Mouse (Mus musculus) erythroid progenitor cell, adult 5-6 weeks (primary cell): ENCODE measurements around the gene Slc5a5. TPM values are rescaled to one million over a fixed set of nuclear protein-coding genes. Genes with fewer than 3 reads are reported as not detected.
A peak's percentile ranks its signal among the peaks of the same experiment; 100 is the strongest.

Source experiments
- ATAC-seq: replicated peaks from 2 replicates; pipeline ENCODE4 v1.8.0; 2016; ENCODE audit warnings: moderate number of reproducible peaks, mild to moderate bottlenecking, moderate TSS enrichment, inconsistent platforms; ENCODE audit not compliant: poor library complexity, low FRiP score, severe bottlenecking
- total RNA-seq, 2 experiments: library from RNA; stranded (forward) in 1 of 2; stranded (reverse) in 1 of 2; fragments of 150-400 nt in 1 of 2; fragments of 186-747, 209-891 nt in 1 of 2; gene quantifications; 2 replicates each; pipeline versions ENCODE4 v1.2.3 to v1.2.4; 2015 to 2017; ENCODE audit warnings: low replicate concordance in 2 of 2

Slc5a5 gene
- total RNA-seq, 2 experiments from 2014 or later, result not detected

- ATAC-seq, result peak; percentile 35
Observed at GRCm38 (mm10) chr8:70841147-70842072, 51.1 kb downstream of the Slc5a5 start.

DNA sequence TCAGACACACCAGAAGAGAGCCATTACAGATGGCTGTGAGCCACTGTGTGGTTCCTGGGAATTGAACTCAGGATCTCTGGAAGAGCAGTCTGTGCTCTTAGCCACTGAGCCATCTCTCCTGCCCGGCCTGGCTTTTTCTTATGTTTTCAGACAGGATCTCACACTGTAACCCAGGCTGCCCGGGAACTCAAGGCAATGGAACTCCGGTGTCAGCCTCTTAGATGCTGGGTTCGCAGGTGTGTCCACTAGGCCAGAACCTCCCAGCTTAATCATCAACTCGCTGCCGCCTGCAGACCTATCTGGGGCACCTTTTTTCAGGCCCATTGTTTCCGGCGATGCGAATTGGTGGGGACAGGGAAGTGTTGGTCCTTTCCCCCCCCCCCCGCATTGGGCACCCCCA lies 52.0 kb downstream of the Slc5a5 start:
- no peak for ATAC-seq

DNA sequence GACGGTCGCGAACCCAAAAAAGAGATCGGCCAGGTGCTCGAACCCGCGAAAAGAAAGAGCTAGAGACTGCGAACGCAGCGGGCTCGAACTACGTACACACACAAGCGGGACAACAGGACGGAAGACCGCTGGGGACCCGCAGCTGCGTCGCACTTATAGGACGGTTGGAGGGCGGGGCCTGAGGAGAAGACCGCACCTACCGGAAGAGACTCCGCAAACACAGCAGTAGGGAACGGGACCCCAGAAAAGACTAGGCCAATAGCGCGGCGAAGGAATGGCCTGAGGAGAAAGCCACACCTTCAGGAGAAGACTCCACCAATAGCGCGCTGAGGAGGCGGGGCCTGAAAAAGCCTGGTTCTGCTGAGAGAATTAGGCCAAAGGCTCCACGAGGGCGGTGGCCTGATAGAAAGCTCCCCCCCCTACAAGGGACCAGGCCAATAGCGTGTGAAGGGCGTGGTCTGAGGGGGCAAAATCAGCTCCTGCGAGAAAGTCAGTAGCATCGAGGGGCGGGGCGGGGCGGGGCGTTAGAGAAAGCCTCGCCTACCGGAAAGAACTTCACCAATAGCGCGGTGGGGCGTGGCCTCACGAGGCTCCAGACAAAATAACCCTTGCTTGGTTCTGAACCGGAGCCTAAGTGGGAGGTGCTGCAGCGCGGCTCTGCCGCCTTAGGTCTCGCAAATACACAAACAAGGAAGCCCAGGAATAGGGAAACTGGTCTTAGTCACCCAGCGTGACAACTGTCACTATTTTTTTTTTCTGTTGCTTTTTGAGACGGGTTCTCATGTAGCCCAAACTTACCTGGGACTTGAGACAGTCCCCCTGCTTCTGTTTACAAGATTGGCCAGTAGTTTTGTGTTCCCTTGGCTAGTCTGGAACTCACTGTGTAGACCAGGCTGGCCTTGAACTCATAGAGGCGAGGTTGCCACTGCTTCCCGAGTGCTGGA lies 52.9 kb downstream of the Slc5a5 start, which contains the start of gene Arrdc2:
Arrdc2 (minus strand) TSS at position 313 of the 944 bp plus-strand sequence.
- ATAC-seq, result peak; percentile 67

DNA sequence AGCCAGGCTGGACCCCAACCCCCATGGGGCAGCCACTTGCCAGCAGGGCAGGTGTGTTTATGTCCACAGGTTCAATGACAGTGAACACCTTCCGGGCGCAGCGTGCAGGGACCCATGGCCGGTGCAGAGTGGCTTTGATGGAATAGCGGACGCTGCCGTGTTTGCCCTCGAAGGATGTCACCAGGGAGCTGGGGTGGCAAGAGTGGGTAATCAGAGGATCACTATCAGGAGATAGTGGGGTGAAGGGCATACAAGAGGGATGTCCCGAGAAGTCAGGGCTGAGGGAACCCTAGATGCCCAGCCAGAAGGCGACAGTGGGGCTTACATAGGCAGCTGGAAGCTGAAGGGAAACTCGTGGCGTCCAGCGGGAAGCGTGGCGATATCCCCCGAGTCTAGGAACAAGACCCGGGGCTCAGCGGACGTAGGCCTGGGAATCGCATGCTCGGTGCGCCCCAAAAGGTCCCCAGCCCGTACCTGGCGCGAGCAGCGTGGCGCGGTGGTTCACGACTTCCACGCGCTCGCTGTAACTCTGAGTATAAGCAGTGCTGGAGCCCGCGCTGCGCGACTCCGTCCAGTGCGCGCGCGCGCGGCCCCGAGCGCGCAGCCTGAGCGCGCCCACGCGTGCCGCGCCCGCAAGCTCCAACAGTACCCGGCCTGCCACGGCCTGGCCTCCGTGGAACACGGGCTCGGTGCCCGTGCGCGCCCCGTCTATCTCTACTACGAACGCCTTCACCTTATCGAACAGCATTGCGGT lies 53.7 kb downstream of the Slc5a5 start:
- ATAC-seq, result peak; percentile 5; the same call in 1 of the 2 replicates

DNA sequence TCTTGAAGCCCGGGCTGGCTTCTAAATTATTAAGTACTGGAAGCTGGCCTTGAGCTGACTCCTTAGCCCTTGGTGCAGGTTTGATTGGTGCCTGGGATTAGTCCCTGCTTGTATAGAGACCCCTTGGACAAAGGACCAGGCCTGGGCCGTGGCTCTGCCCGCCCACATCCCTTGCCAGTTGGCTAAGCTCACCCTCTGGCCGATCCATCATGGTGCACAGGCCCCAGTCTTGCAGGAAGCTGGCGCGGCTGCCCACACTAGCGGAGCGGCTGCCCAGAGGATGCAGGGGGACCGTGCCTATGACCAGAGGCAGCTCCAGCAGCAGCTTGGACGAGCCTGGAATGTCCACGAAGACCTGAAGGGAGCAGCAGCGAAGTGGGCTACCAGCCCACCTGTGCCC lies 55.9 kb downstream of the Slc5a5 start:
- no peak for ATAC-seq

- no peak for ATAC-seq
Observed at GRCm38 (mm10) chr8:70834071-70834470, 58.5 kb downstream of the Slc5a5 start.

DNA sequence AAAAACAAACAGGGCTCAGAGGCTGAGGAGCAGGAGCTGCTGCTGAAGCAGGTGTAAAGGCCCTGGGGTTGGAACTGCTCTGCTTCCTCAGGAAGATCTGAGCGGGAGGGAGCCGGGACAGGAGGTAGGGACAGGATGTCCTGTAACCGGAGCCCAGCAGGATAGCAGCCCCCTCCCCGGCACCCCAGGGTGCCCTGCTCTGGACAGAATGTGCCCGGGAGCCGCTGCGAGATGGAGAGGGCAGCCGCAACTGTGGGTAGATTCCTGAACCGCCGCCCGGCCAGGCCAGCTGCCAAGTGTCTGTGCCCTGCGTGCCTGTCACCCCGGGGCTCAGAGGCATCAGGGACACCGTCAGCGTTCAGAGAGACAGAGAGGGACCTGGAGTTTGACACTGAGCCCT lies 59.0 kb downstream of the Slc5a5 start:
- peak; percentile 20; the same call in 1 of the 2 replicates for ATAC-seq

- ATAC-seq, result no peak
Observed at GRCm38 (mm10) chr8:70833018-70833482, 59.5 kb downstream of the Slc5a5 start.

Other genes starting within 250 kb of the Slc5a5 start
- gene Pgpep1, start 232.4 kb downstream of the Slc5a5 start, total RNA-seq (2015; ENCODE audit: low replicate concordance), result 0.36 and 6.3 TPM in 2 replicates
- gene Pgpep1, start 232.4 kb downstream of the Slc5a5 start, total RNA-seq (2017; ENCODE audit: low replicate concordance), result under 0.01 and 3.0 TPM in 2 replicates
- 86.5 and 93.1 TPM in 2 replicates for gene Lsm4, start 219.5 kb downstream of the Slc5a5 start, total RNA-seq (2015; ENCODE audit: low replicate concordance)
- gene Lsm4, start 219.5 kb downstream of the Slc5a5 start, total RNA-seq (2017; ENCODE audit: low replicate concordance), result 38.4 and 57.6 TPM in 2 replicates
- 26.7 and 36.0 TPM in 2 replicates for gene Jund, start 193.8 kb downstream of the Slc5a5 start, total RNA-seq (2015; ENCODE audit: low replicate concordance)
- 21.1 and 32.0 TPM in 2 replicates for gene Jund, start 193.8 kb downstream of the Slc5a5 start, total RNA-seq (2017; ENCODE audit: low replicate concordance)
- not detected in 2 replicates for gene Iqcn, start 189.3 kb downstream of the Slc5a5 start, total RNA-seq (2015; ENCODE audit: low replicate concordance)
- gene Iqcn, start 189.3 kb downstream of the Slc5a5 start, total RNA-seq (2017; ENCODE audit: low replicate concordance), result not detected in 2 replicates
- not detected in 2 replicates for gene Gm3336, start 174.2 kb downstream of the Slc5a5 start, total RNA-seq (2015; ENCODE audit: low replicate concordance)
- gene Gm3336, start 174.2 kb downstream of the Slc5a5 start, total RNA-seq (2017; ENCODE audit: low replicate concordance), result not detected in 2 replicates
- 0.72 and 0.84 TPM in 2 replicates for gene Pde4c, start 169.0 kb downstream of the Slc5a5 start, total RNA-seq (2015; ENCODE audit: low replicate concordance)
- gene Pde4c, start 169.0 kb downstream of the Slc5a5 start, total RNA-seq (2017; ENCODE audit: low replicate concordance), result not detected in 2 replicates
- gene Rab3a, start 138.1 kb downstream of the Slc5a5 start, total RNA-seq (2015; ENCODE audit: low replicate concordance), result 7.1 TPM in 1 of 2 replicates, not detected in the other
- gene Rab3a, start 138.1 kb downstream of the Slc5a5 start, total RNA-seq (2017; ENCODE audit: low replicate concordance), result 2.2 and 4.9 TPM in 2 replicates
- gene Mpv17l2, start 131.8 kb downstream of the Slc5a5 start, total RNA-seq (2015; ENCODE audit: low replicate concordance), result 16.9 and 31.0 TPM in 2 replicates
- 5.1 and 30.4 TPM in 2 replicates for gene Mpv17l2, start 131.8 kb downstream of the Slc5a5 start, total RNA-seq (2017; ENCODE audit: low replicate concordance)
- gene Pik3r2, start 116.0 kb downstream of the Slc5a5 start, total RNA-seq (2015; ENCODE audit: low replicate concordance), result 3.8 and 5.4 TPM in 2 replicates
- 7.3 and 8.0 TPM in 2 replicates for gene Pik3r2, start 116.0 kb downstream of the Slc5a5 start, total RNA-seq (2017; ENCODE audit: low replicate concordance)
- gene Mast3, start 87.7 kb downstream of the Slc5a5 start, total RNA-seq (2015; ENCODE audit: low replicate concordance), result 13.4 and 14.4 TPM in 2 replicates
- 2.7 and 3.0 TPM in 2 replicates for gene Mast3, start 87.7 kb downstream of the Slc5a5 start, total RNA-seq (2017; ENCODE audit: low replicate concordance)
- 0.84 and 1.1 TPM in 2 replicates for gene Il12rb1, start 84.3 kb downstream of the Slc5a5 start, total RNA-seq (2015; ENCODE audit: low replicate concordance)
- gene Il12rb1, start 84.3 kb downstream of the Slc5a5 start, total RNA-seq (2017; ENCODE audit: low replicate concordance), result 0.13 and 0.53 TPM in 2 replicates
- gene Arrdc2, start 53.0 kb downstream of the Slc5a5 start, total RNA-seq (2015; ENCODE audit: low replicate concordance), result 35.0 and 62.9 TPM in 2 replicates
- gene Arrdc2, start 53.0 kb downstream of the Slc5a5 start, total RNA-seq (2017; ENCODE audit: low replicate concordance), result 27.3 and 54.3 TPM in 2 replicates
- not detected in 2 replicates for gene Kcnn1, start 29.5 kb downstream of the Slc5a5 start, total RNA-seq (2015; ENCODE audit: low replicate concordance)
- gene Kcnn1, start 29.5 kb downstream of the Slc5a5 start, total RNA-seq (2017; ENCODE audit: low replicate concordance), result 0.26 TPM in 1 of 2 replicates, not detected in the other
- gene Ccdc124, start 18.8 kb downstream of the Slc5a5 start, total RNA-seq (2015; ENCODE audit: low replicate concordance), result 18.0 and 20.9 TPM in 2 replicates
- 23.8 and 26.6 TPM in 2 replicates for gene Ccdc124, start 18.8 kb downstream of the Slc5a5 start, total RNA-seq (2017; ENCODE audit: low replicate concordance)
- gene Rpl18a, start 4.7 kb upstream of the Slc5a5 start, total RNA-seq (2015; ENCODE audit: low replicate concordance), result 2,088 and 2,332 TPM in 2 replicates
- 517 and 689 TPM in 2 replicates for gene Rpl18a, start 4.7 kb upstream of the Slc5a5 start, total RNA-seq (2017; ENCODE audit: low replicate concordance)
- 4.2 and 6.1 TPM in 2 replicates for gene Map1s, start 13.2 kb upstream of the Slc5a5 start, total RNA-seq (2015; ENCODE audit: low replicate concordance)
- 1.8 and 3.7 TPM in 2 replicates for gene Map1s, start 13.2 kb upstream of the Slc5a5 start, total RNA-seq (2017; ENCODE audit: low replicate concordance)